Mouse (Mus musculus) liver, embryonic 15.5 days (tissue): ENCODE measurements around the gene Nfib. TPM values are rescaled to one million over a fixed set of nuclear protein-coding genes. Genes with fewer than 3 reads are reported as not detected.
A peak's percentile ranks its signal among the peaks of the same experiment; 100 is the strongest.

Experiments
- ATAC-seq: fragments of 200-750 bp; cut with Nextera tagmentation; 2 replicates; pipeline ENCODE4 v1.8.0; 2017; ENCODE audit warnings: moderate number of reproducible peaks, mild to moderate bottlenecking, moderate library complexity; ENCODE audit not compliant: insufficient read depth
- H3K27ac ChIP-seq: fragments of 300-500 bp; sonication (generic); replicated peaks from 2 replicates; pipeline ENCODE4 v1.5.1; 2015; ENCODE audit warnings: mild to moderate bottlenecking, inconsistent platforms
- H3K27me3 ChIP-seq: fragments of 300-500 bp; sonication (generic); 2 replicates; pipeline ENCODE4 v1.6.1; 2015; ENCODE audit warnings: mild to moderate bottlenecking, inconsistent platforms
- H3K36me3 ChIP-seq: fragments of 300-500 bp; sonication (generic); replicated peaks from 2 replicates; pipeline ENCODE4 v1.6.1; 2015; ENCODE audit warnings: moderate library complexity, mild to moderate bottlenecking, inconsistent platforms
- H3K4me1 ChIP-seq: fragments of 300-500 bp; sonication (generic); replicated peaks from 2 replicates; pipeline ENCODE4 v1.6.1; 2015; ENCODE audit warnings: inconsistent platforms
- H3K4me2 ChIP-seq: fragments of 300-500 bp; sonication (generic); 2 replicates; pipeline ENCODE4 v1.6.1; 2015; ENCODE audit warnings: moderate library complexity, mild to moderate bottlenecking, inconsistent platforms
- H3K4me3 ChIP-seq: fragments of 300-500 bp; sonication (generic); replicated peaks from 2 replicates; pipeline ENCODE4 v1.5.1; 2015; ENCODE audit warnings: mild to moderate bottlenecking, inconsistent platforms
- H3K9ac ChIP-seq: fragments of 300-500 bp; sonication (generic); 2 replicates; pipeline ENCODE4 v1.6.1; 2015; ENCODE audit warnings: moderate library complexity, mild to moderate bottlenecking, inconsistent platforms
- H3K9me3 ChIP-seq: fragments of 300-500 bp; sonication (generic); replicated peaks from 2 replicates; pipeline ENCODE4 v1.6.1; 2016; ENCODE audit warnings: inconsistent platforms
- WGBS: fragments of 180-500 bp; shearing (Covaris S2); methylation state at CpG from one replicate; pipeline ENCODE4 v1.1.7; 2015; ENCODE audit warnings: mixed read lengths; ENCODE audit not compliant: insufficient replicate concordance; 5-methylcytosine and 5-hydroxymethylcytosine counted together
- polyA plus RNA-seq: library from polyadenylated mRNA; unstranded; fragments of >200 nt; fragmentation: Nextera tagmentation; extraction: Ambion mirVana; gene quantifications from 2 replicates; pipeline ENCODE4 v1.2.1, GENCODE M21; 2015

Nfib gene
- polyA plus RNA-seq, 1 experiment from 2014 or later, result 4.7 TPM

- Histone ChIP-seq H3K4me1 (peaks cover 13% of the 10 kb centered on the region; the same call in 1 of the 2 replicates), H3K9me3 (no peaks in the 10 kb centered on the region), H3K4me2 (no peak overlapping the region), H3K27ac (no peak overlapping the region), H3K36me3 (no peaks in the 10 kb centered on the region), H3K9ac (no peak overlapping the region), H3K27me3 (no peaks in the 10 kb centered on the region), H3K4me3 (no peak overlapping the region)
- 47% methylated on average over 2 of the region's 2 CpGs for WGBS
- ATAC-seq, result no peak
These were observed 307.3 kb downstream of the Nfib start for GRCm38 (mm10) chr4:82398282-82398681.

- H3K36me3 ChIP-seq, result no peaks in the 10 kb centered on the region
- no peak overlapping the region for H3K4me2 ChIP-seq
- H3K9me3 ChIP-seq, result no peaks in the 10 kb centered on the region
- no peaks in the 10 kb centered on the region for H3K27me3 ChIP-seq
- H3K4me3 ChIP-seq, result no peak overlapping the region
- no peak overlapping the region for H3K9ac ChIP-seq
- H3K4me1 ChIP-seq, result peaks cover 13% of the 10 kb centered on the region; the same call in 1 of the 2 replicates
- WGBS, result 59% methylated on average over 2 of the region's 2 CpGs
- no peak overlapping the region for H3K27ac ChIP-seq
- ATAC-seq, result 0 out of 2 replicates have a peak, but pooled peaks have one; percentile 25
These were observed 308.7 kb downstream of the Nfib start for GRCm38 (mm10) chr4:82396805-82397204.

GRCm38 (mm10) chr4:82396003-82396402, 309.5 kb downstream of the Nfib start:
- H3K27me3 ChIP-seq, result no peaks in the 10 kb centered on the region
- 68% methylated on average over 4 of the region's 4 CpGs for WGBS
- H3K4me3 ChIP-seq, result no peak overlapping the region
- no peak for ATAC-seq
- H3K36me3 ChIP-seq, result no peaks in the 10 kb centered on the region
- H3K9ac ChIP-seq, result no peak overlapping the region
- H3K4me1 ChIP-seq, result peaks cover 13% of the 10 kb centered on the region; the same call in 1 of the 2 replicates
- H3K9me3 ChIP-seq, result no peaks in the 10 kb centered on the region
- H3K4me2 ChIP-seq, result no peak overlapping the region
- no peak overlapping the region for H3K27ac ChIP-seq

- ATAC-seq, result no peak
- Histone ChIP-seq H3K9me3 (no peaks in the 10 kb centered on the region), H3K4me1 (0 out of 2 replicates have a peak, but pooled peaks cover 2% of the 10 kb centered on the region), H3K9ac (no peak overlapping the region), H3K36me3 (no peaks in the 10 kb centered on the region), H3K4me2 (no peak overlapping the region), H3K4me3 (no peak overlapping the region), H3K27ac (no peak overlapping the region), H3K27me3 (no peaks in the 10 kb centered on the region)
- WGBS, result 22% methylated on average over 4 of the region's 4 CpGs
These were observed 311.2 kb downstream of the Nfib start for GRCm38 (mm10) chr4:82394346-82394745.

- Histone ChIP-seq H3K9ac (no peak overlapping the region), H3K9me3 (no peaks in the 10 kb centered on the region), H3K36me3 (no peaks in the 10 kb centered on the region), H3K4me2 (no peak overlapping the region), H3K4me1 (0 out of 2 replicates have a peak, but pooled peaks cover 2% of the 10 kb centered on the region), H3K4me3 (no peak overlapping the region), H3K27me3 (no peaks in the 10 kb centered on the region), H3K27ac (peak overlapping the region; percentile 51; the same call in 1 of the 2 replicates)
- 49% methylated on average over 4 of the region's 4 CpGs for WGBS
- ATAC-seq, result peak; percentile 60
These were observed 312.5 kb downstream of the Nfib start for GRCm38 (mm10) chr4:82393021-82393420.

GRCm38 (mm10) chr4:82392496-82392895, 313.1 kb downstream of the Nfib start:
- ATAC-seq, result no peak
- Histone ChIP-seq H3K4me2 (no peak overlapping the region), H3K27ac (peak overlapping the region; percentile 45; the same call in 1 of the 2 replicates), H3K36me3 (no peaks in the 10 kb centered on the region), H3K9ac (no peak overlapping the region), H3K27me3 (no peaks in the 10 kb centered on the region), H3K4me3 (no peak overlapping the region), H3K4me1 (0 out of 2 replicates have a peak, but pooled peaks cover 2% of the 10 kb centered on the region), H3K9me3 (no peaks in the 10 kb centered on the region)
- WGBS, result 69% methylated on average over 9 of the region's 9 CpGs

GRCm38 (mm10) chr4:82391726-82392472, 313.7 kb downstream of the Nfib start:
- Histone ChIP-seq H3K36me3 (no peaks in the 10 kb centered on the region), H3K27ac (no peak overlapping the region)
- no peak for ATAC-seq

GRCm38 (mm10) chr4:82390545-82390944, 315.0 kb downstream of the Nfib start:
- Histone ChIP-seq H3K4me1 (0 out of 2 replicates have a peak, but pooled peaks cover 5% of the 10 kb centered on the region), H3K27ac (no peak overlapping the region), H3K36me3 (no peaks in the 10 kb centered on the region), H3K9me3 (no peaks in the 10 kb centered on the region), H3K9ac (no peak overlapping the region), H3K27me3 (no peaks in the 10 kb centered on the region), H3K4me2 (no peak overlapping the region), H3K4me3 (no peak overlapping the region)
- no peak for ATAC-seq
- 40% methylated on average over 2 of the region's 2 CpGs for WGBS

More at GRCm38 (mm10) chr4:82391726-82392472, 313.7 kb downstream of the Nfib start:
- 60% methylated on average over 6 of the region's 6 CpGs for WGBS
- H3K9ac ChIP-seq, result no peak overlapping the region
- 0 out of 2 replicates have a peak, but pooled peaks cover 4% of the 10 kb centered on the region for H3K4me1 ChIP-seq
- no peaks in the 10 kb centered on the region for H3K9me3 ChIP-seq
- H3K4me2 ChIP-seq, result no peak overlapping the region
- no peaks in the 10 kb centered on the region for H3K27me3 ChIP-seq
- no peak overlapping the region for H3K4me3 ChIP-seq

GRCm38 (mm10) chr4:82389876-82390275, 315.7 kb downstream of the Nfib start:
- Histone ChIP-seq H3K27me3 (no peaks in the 10 kb centered on the region), H3K4me2 (no peak overlapping the region), H3K4me3 (no peak overlapping the region), H3K9me3 (no peaks in the 10 kb centered on the region), H3K4me1 (0 out of 2 replicates have a peak, but pooled peaks cover 5% of the 10 kb centered on the region), H3K27ac (no peak overlapping the region), H3K9ac (no peak overlapping the region), H3K36me3 (no peaks in the 10 kb centered on the region)
- 58% methylated on average over 1 of the region's 1 CpGs for WGBS
- no peak for ATAC-seq

- Histone ChIP-seq H3K27me3 (no peaks in the 10 kb centered on the region), H3K36me3 (no peaks in the 10 kb centered on the region), H3K27ac (no peak overlapping the region), H3K4me1 (0 out of 2 replicates have a peak, but pooled peaks cover 9% of the 10 kb centered on the region), H3K4me2 (no peak overlapping the region), H3K4me3 (no peak overlapping the region), H3K9me3 (no peaks in the 10 kb centered on the region), H3K9ac (no peak overlapping the region)
- WGBS, result 44% methylated on average over 4 of the region's 4 CpGs
- no peak for ATAC-seq
These were observed 317.9 kb downstream of the Nfib start for GRCm38 (mm10) chr4:82387620-82388019.

- no peak for ATAC-seq
- Histone ChIP-seq H3K9ac (no peak overlapping the region), H3K4me2 (no peak overlapping the region), H3K4me3 (no peak overlapping the region), H3K27ac (no peak overlapping the region; the same call in 1 of the 2 replicates), H3K27me3 (no peaks in the 10 kb centered on the region), H3K36me3 (no peaks in the 10 kb centered on the region), H3K4me1 (0 out of 2 replicates have a peak, but pooled peaks cover 9% of the 10 kb centered on the region), H3K9me3 (no peaks in the 10 kb centered on the region)
- 47% methylated on average over 4 of the region's 4 CpGs for WGBS
These were observed 319.1 kb downstream of the Nfib start for GRCm38 (mm10) chr4:82386222-82386993.
